17 mouse cellular contexts compared by ENCODE assay signal in genomic region chr11:86351766-86352315, GRCm38 (mm10). TPM values are rescaled to one million over a fixed set of nuclear protein-coding genes. Genes with fewer than 3 reads are reported as not detected.
A peak's percentile ranks its signal among the peaks of the same experiment; 100 is the strongest.
DNase-seq lines count a peak whose midpoint lies in the region; ATAC-seq lines count a peak whose summit lies in the region.
"Had no signal": no experiment of that assay in that cellular context is flagged by ENCODE, and none has a peak within 500 bp of the region (broad histone marks: within the 10 kb centered on the region; RNA-seq: fewer than 3 reads in every experiment).

No protein-coding gene starts in this region.

- H3K4me2 ChIP-seq in hindbrain, embryonic 14.5 days (replicated peaks) = no peak overlapping the region
- 0 out of 2 replicates have a peak overlapping the region, but pooled peaks have one; percentile 9 for H3K4me2 ChIP-seq in midbrain, embryonic 13.5 days (replicated peaks)
- H3K4me2 ChIP-seq in midbrain, embryonic 15.5 days = no peak overlapping the region; the same call in 1 of the 2 replicates
- H3K4me2 ChIP-seq: limb, embryonic 12.5 days had no signal

- 47% methylated on average over 3 of the region's 3 CpGs for WGBS in hindbrain, embryonic 10.5 days
- WGBS in hindbrain, embryonic 14.5 days = 16% methylated on average over 3 of the region's 3 CpGs
- WGBS in midbrain, embryonic 13.5 days = 22% methylated on average over 3 of the region's 3 CpGs
- WGBS in midbrain, embryonic 15.5 days = 23% methylated on average over 3 of the region's 3 CpGs

- no peak for ATAC-seq in cerebellum, adult (ENCODE audit: insufficient number of reproducible peaks, low FRiP score, low TSS enrichment)
- no peak for ATAC-seq in hindbrain, embryonic 14.5 days (ENCODE audit: low FRiP score)
- ATAC-seq in midbrain, embryonic 13.5 days = 0 out of 2 replicates have a peak, but pooled peaks have one; percentile 62
- no peak for ATAC-seq in midbrain, embryonic 15.5 days (replicated peaks)

- H3K36me3 ChIP-seq in hindbrain, embryonic 10.5 days = peaks cover 41% of the 10 kb centered on the region
- H3K36me3 ChIP-seq in hindbrain, embryonic 14.5 days (replicated peaks; ENCODE audit: control insufficient read depth, insufficient read depth) = peaks cover 16% of the 10 kb centered on the region
- peaks cover 8% of the 10 kb centered on the region for H3K36me3 ChIP-seq in midbrain, embryonic 13.5 days
- H3K36me3 ChIP-seq in midbrain, embryonic 15.5 days (replicated peaks) = no peaks in the 10 kb centered on the region; the same call in 1 of the 2 replicates

- H3K9ac ChIP-seq in hindbrain, embryonic 14.5 days = no peak overlapping the region
- no peak overlapping the region for H3K9ac ChIP-seq in midbrain, embryonic 13.5 days (replicated peaks)
- no peak overlapping the region for H3K9ac ChIP-seq in midbrain, embryonic 15.5 days
- H3K9ac ChIP-seq: limb, embryonic 12.5 days had no signal

- H3K27ac ChIP-seq in hindbrain, embryonic 10.5 days = no peak overlapping the region
- H3K27ac ChIP-seq in hindbrain, embryonic 14.5 days = no peak overlapping the region
- no peak overlapping the region for H3K27ac ChIP-seq in midbrain, embryonic 13.5 days
- no peak overlapping the region for H3K27ac ChIP-seq in midbrain, embryonic 15.5 days
- H3K27ac ChIP-seq: limb, embryonic 12.5 days had no signal

- no peaks in the 10 kb centered on the region for H3K9me3 ChIP-seq in hindbrain, embryonic 10.5 days
- no peaks in the 10 kb centered on the region for H3K9me3 ChIP-seq in hindbrain, embryonic 14.5 days (ENCODE audit: control insufficient read depth, low read length)
- no peaks in the 10 kb centered on the region for H3K9me3 ChIP-seq in midbrain, embryonic 13.5 days
- H3K9me3 ChIP-seq in midbrain, embryonic 15.5 days = no peaks in the 10 kb centered on the region
- H3K9me3 ChIP-seq: limb, embryonic 12.5 days had no signal

- no peak overlapping the region for H3K4me3 ChIP-seq in hindbrain, embryonic 10.5 days
- H3K4me3 ChIP-seq in hindbrain, embryonic 14.5 days (replicated peaks; ENCODE audit: low read length) = no peak overlapping the region
- no peak overlapping the region for H3K4me3 ChIP-seq in midbrain, embryonic 13.5 days (replicated peaks)
- H3K4me3 ChIP-seq in midbrain, embryonic 15.5 days = no peak overlapping the region
- H3K4me3 ChIP-seq: limb, embryonic 12.5 days; myocyte had no signal

- DNase-seq in cerebellum, postnatal 14 days = peak; percentile 6 to 13
- peak; percentile 18 for DNase-seq in hindbrain, embryonic 10.5 days (ENCODE audit: low spot score)
- DNase-seq in hindbrain, embryonic 14.5 days (ENCODE audit: low spot score) = no peak
- peak; percentile 75 for DNase-seq in retina, postnatal 1 day
- DNase-seq in left cerebral cortex, adult 11 months (ENCODE audit: low spot score) = no peak
- DNase-seq: adrenal gland, postnatal 10 days; B cell, adult 2 months; cerebellum, adult 9-11 months; heart, adult 18-20 months; lung, adult 18-20 months; lung, postnatal 4 days; thymus, postnatal 36 days had no signal

- H3K27me3 ChIP-seq in hindbrain, embryonic 10.5 days (ENCODE audit: insufficient read depth, poor library complexity, severe bottlenecking) = no peaks in the 10 kb centered on the region
- H3K27me3 ChIP-seq in hindbrain, embryonic 14.5 days (ENCODE audit: control insufficient read depth, insufficient read depth, low read length) = no peaks in the 10 kb centered on the region
- no peaks in the 10 kb centered on the region for H3K27me3 ChIP-seq in midbrain, embryonic 13.5 days
- no peaks in the 10 kb centered on the region for H3K27me3 ChIP-seq in midbrain, embryonic 15.5 days (replicated peaks)
- H3K27me3 ChIP-seq: limb, embryonic 12.5 days had no signal

- peaks cover 44% of the 10 kb centered on the region for H3K4me1 ChIP-seq in hindbrain, embryonic 10.5 days (replicated peaks)
- H3K4me1 ChIP-seq in hindbrain, embryonic 14.5 days (replicated peaks; ENCODE audit: control insufficient read depth, insufficient read depth, low read length) = peaks cover 33% of the 10 kb centered on the region
- H3K4me1 ChIP-seq in midbrain, embryonic 13.5 days (replicated peaks) = peaks cover 55% of the 10 kb centered on the region
- H3K4me1 ChIP-seq in midbrain, embryonic 15.5 days = peaks cover 46% of the 10 kb centered on the region

RNA-seq across cellular contexts. Expression of gene Med13, which starts 5.6 kb away (rescaled TPM):
- 5.9 and 7.4 TPM in 2 replicates for polyA plus RNA-seq in hindbrain, embryonic 10.5 days (2016; fragmentation: Nextera tagmentation; extraction: Ambion mirVana)
- 12.7 and 13.2 TPM in 2 replicates for polyA plus RNA-seq in hindbrain, embryonic 14.5 days (2014; fragmentation: Nextera tagmentation; extraction: Ambion mirVana)
- polyA plus RNA-seq in midbrain, embryonic 13.5 days (2015; fragmentation: Nextera tagmentation; extraction: Ambion mirVana) = 10.0 and 11.3 TPM in 2 replicates
- polyA plus RNA-seq in midbrain, embryonic 15.5 days (2015; fragmentation: Nextera tagmentation; extraction: Ambion mirVana) = 8.7 and 9.0 TPM in 2 replicates

Comparison
In these comparisons a context has a peak if more than half of its experiments do, and no peak if none do; other contexts are left out.
1. DNase-seq: peak in cerebellum, postnatal 14 days (2 of 2), hindbrain, embryonic 10.5 days (single experiment) and retina, postnatal 1 day (single experiment); none in hindbrain, embryonic 14.5 days (single experiment) and left cerebral cortex, adult 11 months (single experiment).